Mouse (Mus musculus): Measurements from ENCODE around the gene Pelp1.

GRCm38 (mm10) chr11:70412591-70412990, 2.8 kb upstream of the Pelp1 start:
- TF ChIP-seq ZC3H11A (IDR thresholded peaks at IDR 0.05; ENCODE audit: borderline replicate concordance, low read depth, low read length), result no peak
- no peak for TF ChIP-seq ZNF384 (IDR thresholded peaks at IDR 0.05; ENCODE audit: low read depth, low read length)
- TF ChIP-seq CHD2 (IDR thresholded peaks at IDR 0.05; ENCODE audit: low read depth, low read length), result no peak
- no peak for TF ChIP-seq HCFC1 (IDR thresholded peaks at IDR 0.05; ENCODE audit: borderline replicate concordance, insufficient read depth, low read length)
- no peak for TF ChIP-seq MAFK (IDR thresholded peaks at IDR 0.05; ENCODE audit: insufficient read depth, low read depth, low read length)
